Mouse (Mus musculus) hindbrain, embryonic 12.5 days (tissue): ENCODE data around the gene Lman1l. TPM values are rescaled to one million over a fixed set of nuclear protein-coding genes. Genes with fewer than 3 reads are reported as not detected.

Experiments
- ATAC-seq: fragments of 200-750 bp; cut with Nextera tagmentation; 2 replicates; pipeline ENCODE4 v1.8.0; 2017; ENCODE audit warnings: moderate TSS enrichment; ENCODE audit not compliant: low FRiP score
- H3K27ac ChIP-seq: fragments of 300-500 bp; sonication (generic); 2 replicates; pipeline ENCODE4 v1.5.1; 2016; ENCODE audit warnings: mild to moderate bottlenecking
- H3K27me3 ChIP-seq: fragments of 300-500 bp; sonication (generic); 2 replicates; pipeline ENCODE4 v1.6.1; 2016; ENCODE audit warnings: mild to moderate bottlenecking
- H3K36me3 ChIP-seq: fragments of 300-500 bp; sonication (generic); 2 replicates; pipeline ENCODE4 v1.6.1; 2016; ENCODE audit warnings: mild to moderate bottlenecking
- H3K4me1 ChIP-seq: fragments of 300-500 bp; sonication (generic); 2 replicates; pipeline ENCODE4 v1.6.1; 2016
- H3K4me2 ChIP-seq: fragments of 300-500 bp; sonication (generic); replicated peaks from 2 replicates; pipeline ENCODE4 v1.6.1; 2016; ENCODE audit warnings: mild to moderate bottlenecking
- H3K4me3 ChIP-seq: fragments of 300-500 bp; sonication (generic); 2 replicates; pipeline ENCODE4 v1.5.1; 2016; ENCODE audit warnings: mild to moderate bottlenecking
- H3K9ac ChIP-seq: fragments of 300-500 bp; sonication (generic); 2 replicates; pipeline ENCODE4 v1.6.1; 2016; ENCODE audit warnings: mild to moderate bottlenecking, moderate library complexity
- H3K9me3 ChIP-seq: fragments of 300-500 bp; sonication (generic); replicated peaks from 2 replicates; pipeline ENCODE4 v1.6.1; 2016; ENCODE audit warnings: mild to moderate bottlenecking
- WGBS: fragments of 180-500 bp; shearing (Covaris S2); methylation state at CpG from one replicate; pipeline ENCODE4 v1.1.7; 2016; 5-methylcytosine and 5-hydroxymethylcytosine counted together
- polyA plus RNA-seq: library from polyadenylated mRNA; unstranded; fragments of >200 nt; fragmentation: Nextera tagmentation; extraction: Ambion mirVana; gene quantifications from 2 replicates; pipeline ENCODE4 v1.2.1, GENCODE M21; 2016

Gene Lman1l
- not detected in 2 replicates for polyA plus RNA-seq

DNA sequence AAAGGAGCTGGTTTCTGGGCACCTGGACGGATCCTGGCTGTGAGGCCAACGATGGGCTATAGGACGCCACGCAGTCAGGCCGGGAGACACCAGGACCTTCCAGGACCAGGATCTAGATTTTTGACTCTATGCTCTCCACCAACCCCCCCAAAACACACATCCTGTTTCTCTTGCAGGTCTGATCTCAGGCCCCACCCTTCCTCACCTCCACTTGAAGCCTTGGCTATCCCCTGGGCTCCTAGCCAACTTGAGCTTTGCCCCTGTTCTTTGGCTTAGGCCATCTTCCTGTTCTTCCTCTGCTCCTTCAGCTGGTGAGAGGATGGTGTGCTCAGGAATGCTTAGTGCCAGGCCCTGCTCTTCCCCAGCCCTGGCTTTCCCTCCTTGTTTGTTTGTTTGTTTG is at the start of gene Lman1l:
Lman1l (minus strand) TSS at position 101 of the 400 bp plus-strand sequence.
- WGBS, result 85% methylated on average over 5 of the region's 5 CpGs
- Histone ChIP-seq H3K36me3 (peaks cover 14% of the 10 kb centered on the region), H3K4me3 (no peak within 1 kb of the TSS), H3K9ac (no peak within 1 kb of the TSS), H3K27ac (no peak within 1 kb of the TSS), H3K27me3 (no peaks in the 10 kb centered on the region), H3K4me2 (no peak within 1 kb of the TSS), H3K9me3 (no peaks in the 10 kb centered on the region), H3K4me1 (0 out of 2 replicates have a peak, but pooled peaks cover under 1% of the 10 kb centered on the region)
- no peak for ATAC-seq

DNA sequence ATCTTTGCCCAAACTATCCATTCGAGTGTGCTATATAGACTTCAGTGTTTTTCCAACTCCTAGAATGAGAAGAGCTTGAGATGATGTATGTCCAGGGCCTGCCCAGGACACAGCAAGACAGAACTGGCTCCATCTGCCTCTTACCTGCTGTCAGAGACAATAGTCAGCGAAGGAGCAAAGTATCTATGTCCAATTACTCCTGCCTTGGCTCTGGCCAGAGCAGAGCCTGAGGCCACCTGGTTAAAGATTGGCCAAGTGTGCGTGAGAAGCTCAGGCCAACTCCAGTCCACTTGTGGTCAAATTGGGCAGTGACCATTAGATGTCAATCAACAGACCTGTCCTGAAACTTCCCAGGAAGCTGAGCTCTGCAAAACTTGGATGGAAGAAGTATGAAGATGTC is 49.0 kb upstream of the Lman1l start:
- Histone ChIP-seq H3K27ac (no peak overlapping the region), H3K4me2 (no peak overlapping the region), H3K27me3 (no peaks in the 10 kb centered on the region), H3K36me3 (no peaks in the 10 kb centered on the region), H3K4me3 (no peak overlapping the region), H3K9ac (no peak overlapping the region), H3K4me1 (no peaks in the 10 kb centered on the region), H3K9me3 (no peaks in the 10 kb centered on the region)
- 77% methylated on average over 3 of the region's 3 CpGs for WGBS
- ATAC-seq, result no peak

DNA sequence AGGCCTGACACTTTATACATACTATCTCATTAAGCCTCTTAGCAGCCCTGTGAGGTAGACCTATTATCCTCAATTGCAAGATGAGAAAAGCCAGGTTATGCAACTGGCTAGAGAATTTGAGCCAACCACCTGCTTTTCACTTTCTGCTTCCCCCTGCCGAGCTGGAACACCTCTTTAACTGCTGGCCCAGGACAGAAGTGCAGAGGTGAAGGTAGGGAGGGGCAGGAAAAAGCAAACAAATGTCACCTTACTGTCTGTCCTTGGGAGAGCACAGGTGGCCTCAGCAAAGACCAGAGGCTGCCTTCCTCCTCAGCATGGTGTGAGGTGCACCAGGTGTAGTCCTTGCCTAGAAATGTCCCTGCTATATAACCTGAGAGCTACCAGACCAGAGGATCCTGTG is 47.7 kb upstream of the Lman1l start:
- no peaks in the 10 kb centered on the region for H3K27me3 ChIP-seq
- 50% methylated on average over 1 of the region's 1 CpGs for WGBS
- no peak for ATAC-seq
- no peaks in the 10 kb centered on the region for H3K9me3 ChIP-seq
- H3K27ac ChIP-seq, result no peak overlapping the region
- H3K9ac ChIP-seq, result no peak overlapping the region
- H3K36me3 ChIP-seq, result no peaks in the 10 kb centered on the region
- H3K4me1 ChIP-seq, result no peaks in the 10 kb centered on the region
- H3K4me3 ChIP-seq, result no peak overlapping the region
- H3K4me2 ChIP-seq, result no peak overlapping the region

DNA sequence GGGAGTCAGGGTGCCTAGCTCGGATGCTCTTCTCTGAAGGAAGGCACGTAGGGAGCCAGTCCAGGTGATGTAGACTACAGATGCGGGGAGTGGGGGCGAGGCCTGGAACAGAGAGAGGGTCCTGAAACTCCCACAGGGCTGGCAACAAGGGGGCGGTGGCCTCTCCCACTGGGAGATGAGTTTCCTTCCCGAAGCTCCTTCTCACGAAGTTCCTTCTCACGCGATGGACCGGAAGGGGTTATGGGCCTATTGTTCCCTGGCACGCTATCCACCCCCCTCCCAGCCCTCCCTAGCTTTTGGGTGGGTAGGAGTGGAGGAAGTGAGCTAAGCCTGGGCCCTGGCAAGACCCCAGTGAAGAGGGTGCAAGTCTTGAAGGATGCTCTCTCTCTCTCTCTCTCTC is 47.2 kb upstream of the Lman1l start:
- Histone ChIP-seq H3K27ac (no peak overlapping the region), H3K4me3 (no peak overlapping the region)
- 49% methylated on average over 11 of the region's 11 CpGs for WGBS

DNA sequence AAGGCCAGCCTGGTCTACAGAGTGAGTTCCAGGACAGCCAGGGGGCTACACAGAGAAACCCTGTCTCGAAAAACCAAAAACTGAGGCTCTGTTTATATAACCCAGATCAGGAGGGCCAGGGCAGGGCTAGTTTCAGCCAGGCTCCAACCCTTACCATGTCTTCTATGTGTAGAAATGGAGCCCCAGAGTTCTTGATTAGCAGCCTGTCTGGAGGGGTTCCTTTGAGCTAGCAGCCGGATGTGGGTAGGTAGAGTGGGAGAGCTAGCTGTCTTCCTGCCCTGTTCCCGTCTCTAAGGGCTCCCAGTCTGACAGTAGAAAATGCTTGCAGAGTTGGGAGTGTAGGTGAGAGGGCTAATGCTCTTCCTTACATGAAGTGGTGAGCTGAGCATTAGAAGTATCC is 46.6 kb upstream of the Lman1l start:
- Histone ChIP-seq H3K4me3 (no peak overlapping the region), H3K27me3 (no peaks in the 10 kb centered on the region), H3K27ac (no peak overlapping the region), H3K9ac (no peak overlapping the region), H3K9me3 (no peaks in the 10 kb centered on the region), H3K36me3 (no peaks in the 10 kb centered on the region), H3K4me1 (no peaks in the 10 kb centered on the region), H3K4me2 (no peak overlapping the region)
- no peak for ATAC-seq
- 87% methylated on average over 3 of the region's 3 CpGs for WGBS

More for the DNA sequence above, 47.2 kb upstream of the Lman1l start:
- Histone ChIP-seq H3K36me3 (no peaks in the 10 kb centered on the region), H3K9me3 (no peaks in the 10 kb centered on the region), H3K27me3 (no peaks in the 10 kb centered on the region), H3K4me2 (no peak overlapping the region), H3K4me1 (no peaks in the 10 kb centered on the region), H3K9ac (no peak overlapping the region)
- ATAC-seq, result no peak

DNA sequence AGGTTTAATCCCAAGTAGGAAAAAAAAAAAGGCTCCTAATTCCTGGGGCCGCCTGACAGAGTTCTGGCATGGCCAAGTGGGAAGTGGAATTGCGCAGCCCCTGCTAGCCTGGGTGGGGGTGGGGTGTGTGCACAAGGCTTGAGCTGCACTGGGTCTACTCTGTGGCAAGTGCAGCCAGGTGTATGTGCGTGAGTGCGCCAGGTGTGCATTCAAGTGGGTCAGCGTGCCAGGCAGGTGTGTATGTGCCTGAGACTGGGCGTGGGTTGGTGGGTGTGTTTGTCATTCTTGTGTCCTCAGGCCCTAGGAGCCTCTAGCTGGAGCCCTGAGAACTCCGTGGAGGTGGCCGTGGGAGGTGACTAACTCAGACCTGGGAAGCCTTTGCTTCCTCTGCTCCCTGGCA is 46.0 kb upstream of the Lman1l start:
- no peak overlapping the region for H3K9ac ChIP-seq
- H3K27me3 ChIP-seq, result no peaks in the 10 kb centered on the region
- no peak for ATAC-seq
- no peak overlapping the region for H3K27ac ChIP-seq
- H3K4me3 ChIP-seq, result no peak overlapping the region
- H3K9me3 ChIP-seq, result no peaks in the 10 kb centered on the region
- WGBS, result 87% methylated on average over 8 of the region's 8 CpGs
- no peak overlapping the region for H3K4me2 ChIP-seq
- no peaks in the 10 kb centered on the region for H3K36me3 ChIP-seq
- H3K4me1 ChIP-seq, result no peaks in the 10 kb centered on the region

DNA sequence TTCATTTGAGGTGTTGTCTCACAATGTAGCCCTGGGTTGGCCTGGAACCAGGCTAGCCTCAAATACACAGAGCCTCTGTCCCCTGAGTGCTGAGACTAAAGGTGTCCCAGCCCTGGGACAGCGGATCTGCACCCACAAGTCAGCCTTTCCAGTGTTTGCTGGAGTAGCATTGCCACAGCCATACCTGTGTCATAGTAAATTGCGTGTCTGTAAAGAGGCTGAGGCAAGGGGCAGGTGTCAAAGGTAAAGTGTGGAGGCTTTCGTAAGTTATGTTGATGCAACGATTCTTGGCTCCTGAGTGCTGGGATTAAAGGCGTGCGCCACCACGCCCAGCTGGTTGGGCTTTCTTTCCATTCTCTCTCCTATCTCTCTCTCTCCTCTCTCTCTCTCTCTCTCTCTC is 44.0 kb upstream of the Lman1l start:
- WGBS, result 87% methylated on average over 6 of the region's 7 CpGs
- no peaks in the 10 kb centered on the region for H3K4me1 ChIP-seq
- no peaks in the 10 kb centered on the region for H3K27me3 ChIP-seq

DNA sequence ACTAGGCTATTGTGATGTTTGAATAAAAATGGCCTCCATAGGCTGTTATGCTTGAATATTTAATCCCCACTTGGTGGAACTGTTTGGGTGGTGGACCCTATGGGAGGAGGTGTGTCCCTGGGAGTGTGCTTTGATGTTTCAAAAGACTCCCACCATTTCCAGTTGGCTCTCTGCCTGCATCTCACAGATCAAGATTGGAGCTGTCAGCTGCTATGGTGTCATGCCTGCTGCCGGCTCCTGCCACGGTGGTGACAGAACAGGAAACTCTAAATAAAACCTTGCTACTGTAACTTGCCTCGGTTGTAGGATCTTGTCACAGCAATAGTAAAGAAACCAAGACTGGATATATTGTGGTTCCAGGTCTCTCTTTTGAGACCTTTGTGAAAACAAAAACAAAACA is 41.0 kb upstream of the Lman1l start:
- H3K27me3 ChIP-seq, result no peaks in the 10 kb centered on the region
- H3K4me3 ChIP-seq, result no peak overlapping the region
- no peaks in the 10 kb centered on the region for H3K4me1 ChIP-seq
- H3K9ac ChIP-seq, result no peak overlapping the region
- H3K9me3 ChIP-seq, result no peaks in the 10 kb centered on the region
- no peak overlapping the region for H3K27ac ChIP-seq
- 82% methylated on average over 3 of the region's 3 CpGs for WGBS
- no peak for ATAC-seq
- H3K4me2 ChIP-seq, result no peak overlapping the region
- no peaks in the 10 kb centered on the region for H3K36me3 ChIP-seq

More for the DNA sequence above, 44.0 kb upstream of the Lman1l start:
- no peak overlapping the region for H3K9ac ChIP-seq
- no peak overlapping the region for H3K4me2 ChIP-seq
- H3K9me3 ChIP-seq, result no peaks in the 10 kb centered on the region
- no peak for ATAC-seq
- no peak overlapping the region for H3K27ac ChIP-seq
- H3K4me3 ChIP-seq, result no peak overlapping the region
- no peaks in the 10 kb centered on the region for H3K36me3 ChIP-seq

DNA sequence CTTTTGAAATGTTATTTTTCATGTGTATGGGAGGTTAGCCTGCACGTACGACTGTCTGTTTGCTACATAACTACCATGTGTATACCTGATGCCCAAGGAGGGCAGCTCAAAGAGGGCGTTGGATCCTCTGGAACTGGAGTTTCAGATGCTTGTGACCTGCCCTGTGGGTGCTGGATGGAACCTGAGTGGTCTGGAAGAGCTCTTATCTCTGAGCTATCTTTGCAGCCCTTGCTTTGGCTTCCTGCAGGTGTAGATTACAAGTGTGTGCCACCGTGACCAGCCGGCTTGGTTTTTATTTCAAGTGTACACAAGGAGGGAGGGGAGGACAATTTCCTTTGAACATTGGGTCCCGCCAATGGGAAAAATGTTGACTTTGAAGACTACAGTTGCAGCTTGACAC is 39.9 kb upstream of the Lman1l start:
- H3K9ac ChIP-seq, result no peak overlapping the region
- no peak overlapping the region for H3K27ac ChIP-seq
- H3K36me3 ChIP-seq, result no peaks in the 10 kb centered on the region
- ATAC-seq, result no peak
- no peak overlapping the region for H3K4me3 ChIP-seq
- WGBS, result 77% methylated on average over 6 of the region's 6 CpGs
- peaks cover 3% of the 10 kb centered on the region; the same call in 1 of the 2 replicates for H3K4me1 ChIP-seq
- H3K9me3 ChIP-seq, result no peaks in the 10 kb centered on the region
- H3K4me2 ChIP-seq, result no peak overlapping the region
- H3K27me3 ChIP-seq, result no peaks in the 10 kb centered on the region

DNA sequence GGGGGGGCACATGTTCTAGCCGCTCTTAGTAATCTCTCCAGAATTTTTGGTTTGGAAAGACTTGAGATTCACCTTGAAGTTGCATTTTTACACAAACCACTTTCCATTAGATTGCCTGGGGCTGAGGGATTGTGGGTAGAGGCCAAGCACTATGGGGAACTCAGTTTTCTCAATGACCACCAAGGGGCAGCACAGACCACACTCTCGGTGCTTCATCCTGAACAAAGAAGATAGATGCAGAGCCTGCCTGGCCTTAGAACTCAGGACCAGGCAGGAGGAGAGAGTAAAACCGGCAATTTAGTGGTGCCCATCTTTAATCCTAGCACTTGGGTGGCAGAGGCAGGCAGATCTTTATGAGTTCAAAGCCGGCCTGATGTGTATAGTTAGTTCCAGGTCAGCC is 39.2 kb upstream of the Lman1l start:
- H3K4me3 ChIP-seq, result no peak overlapping the region
- ATAC-seq, result no peak
- peaks cover 3% of the 10 kb centered on the region; the same call in 1 of the 2 replicates for H3K4me1 ChIP-seq
- H3K9me3 ChIP-seq, result no peaks in the 10 kb centered on the region
- H3K36me3 ChIP-seq, result no peaks in the 10 kb centered on the region
- H3K27ac ChIP-seq, result no peak overlapping the region
- H3K9ac ChIP-seq, result no peak overlapping the region
- no peaks in the 10 kb centered on the region for H3K27me3 ChIP-seq
- WGBS, result 16% methylated on average over 4 of the region's 4 CpGs
- H3K4me2 ChIP-seq, result no peak overlapping the region

DNA sequence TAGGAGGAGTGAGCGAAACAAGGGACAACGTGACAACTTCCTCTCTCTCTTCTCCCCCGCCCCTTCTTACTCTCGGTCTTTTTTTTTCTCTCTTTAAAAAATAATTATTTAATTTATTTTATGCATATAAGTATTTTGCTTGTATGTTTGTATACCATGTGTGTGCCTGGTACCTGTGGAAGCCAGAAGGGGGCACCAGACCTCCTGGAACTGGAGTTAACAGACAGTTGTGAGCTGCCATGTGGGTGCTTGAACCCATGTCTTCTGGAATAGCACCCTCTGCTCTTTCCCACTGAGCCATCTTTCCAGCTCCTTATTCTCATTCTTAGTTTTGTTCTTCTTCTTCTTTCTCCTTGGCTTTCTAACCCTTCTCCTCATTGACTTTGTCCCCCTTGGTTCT is 38.4 kb upstream of the Lman1l start:
- WGBS, result 85% methylated on average over 4 of the region's 4 CpGs
- no peak for ATAC-seq
- Histone ChIP-seq H3K4me3 (no peak overlapping the region), H3K9me3 (no peaks in the 10 kb centered on the region), H3K4me2 (no peak overlapping the region), H3K9ac (no peak overlapping the region), H3K4me1 (peaks cover 3% of the 10 kb centered on the region; the same call in 1 of the 2 replicates), H3K27ac (no peak overlapping the region), H3K27me3 (peaks cover 4% of the 10 kb centered on the region; the same call in 1 of the 2 replicates), H3K36me3 (no peaks in the 10 kb centered on the region)

DNA sequence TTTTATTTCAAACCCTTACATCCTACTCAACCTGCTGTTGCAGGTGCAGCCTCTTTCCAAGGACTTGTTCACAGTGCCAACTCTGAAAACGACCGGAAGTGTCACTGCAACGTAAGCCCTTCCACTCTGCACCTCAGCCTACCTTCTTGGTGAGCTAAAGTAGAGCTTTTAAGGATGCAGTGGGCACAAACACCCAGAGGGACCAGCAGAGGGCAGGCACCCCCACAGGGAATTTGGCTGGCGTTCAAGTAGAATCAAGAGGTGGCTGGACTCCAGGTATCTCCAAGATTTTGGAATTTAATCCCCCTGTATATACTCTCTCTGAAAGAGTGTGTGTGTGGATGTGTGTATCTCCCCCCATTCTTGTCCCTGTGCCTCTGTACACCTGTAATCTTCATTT is 37.3 kb upstream of the Lman1l start:
- no peak overlapping the region for H3K9ac ChIP-seq
- H3K4me1 ChIP-seq, result peaks cover 6% of the 10 kb centered on the region
- ATAC-seq, result no peak
- no peaks in the 10 kb centered on the region for H3K9me3 ChIP-seq
- peaks cover 9% of the 10 kb centered on the region; the same call in 1 of the 2 replicates for H3K27me3 ChIP-seq
- H3K4me2 ChIP-seq, result no peak overlapping the region
- H3K36me3 ChIP-seq, result no peaks in the 10 kb centered on the region
- no peak overlapping the region for H3K27ac ChIP-seq
- no peak overlapping the region for H3K4me3 ChIP-seq
- WGBS, result 60% methylated on average over 4 of the region's 4 CpGs

DNA sequence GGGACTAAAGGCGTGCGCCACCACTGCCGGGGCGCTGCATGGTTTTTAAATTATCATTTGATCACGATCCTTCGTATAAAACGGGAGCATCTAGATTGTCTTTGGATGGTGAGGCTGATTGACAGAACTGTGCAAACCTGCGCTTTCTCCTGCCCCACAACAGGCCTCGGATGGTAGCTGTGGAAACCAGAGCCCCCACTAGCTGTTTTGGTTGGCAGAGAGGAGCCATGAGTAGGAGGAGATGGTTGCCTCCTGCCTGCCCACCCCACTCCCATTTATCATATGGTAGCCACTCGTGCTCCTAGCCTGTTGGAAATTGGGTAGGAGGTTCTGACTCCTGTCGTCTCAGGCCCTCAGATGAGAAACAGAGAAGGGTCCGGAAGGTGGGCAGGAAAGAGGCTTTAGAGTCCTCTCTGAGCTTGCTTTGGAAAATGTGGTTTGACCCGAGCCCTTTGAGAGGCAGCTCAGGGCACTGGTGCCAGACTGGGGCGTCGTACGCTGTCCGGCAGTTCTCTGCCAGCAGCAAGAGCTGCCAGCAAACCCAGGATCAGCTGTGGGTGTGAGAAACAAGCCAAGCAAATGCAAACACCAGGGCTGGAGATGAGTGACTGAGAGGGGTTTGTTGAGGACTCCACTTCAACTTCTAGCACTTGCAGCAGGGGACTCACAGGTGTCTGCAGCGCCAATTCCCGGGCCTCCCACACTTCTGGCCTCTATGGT is 36.2 kb upstream of the Lman1l start:
- Histone ChIP-seq H3K4me1 (peaks cover 10% of the 10 kb centered on the region), H3K27me3 (peaks cover 9% of the 10 kb centered on the region; the same call in 1 of the 2 replicates), H3K4me3 (no peak overlapping the region), H3K27ac (no peak overlapping the region), H3K9ac (no peak overlapping the region), H3K36me3 (no peaks in the 10 kb centered on the region), H3K9me3 (no peaks in the 10 kb centered on the region), H3K4me2 (no peak overlapping the region)
- ATAC-seq, result no peak
- WGBS, result 88% methylated on average over 19 of the region's 19 CpGs
